Mouse (Mus musculus) intestine, embryonic 15.5 days (tissue): ENCODE results near the gene Cadps. TPM values are rescaled to one million over a fixed set of nuclear protein-coding genes. Genes with fewer than 3 reads are reported as not detected.

Experiments used
- ATAC-seq: fragments of 200-750 bp; cut with Nextera tagmentation; 2 replicates; pipeline ENCODE4 v1.8.0; 2017; ENCODE audit warnings: moderate TSS enrichment, moderate library complexity
- H3K27ac ChIP-seq: fragments of 300-500 bp; sonication (generic); 2 replicates; pipeline ENCODE4 v1.5.1; 2015; ENCODE audit warnings: mild to moderate bottlenecking, inconsistent platforms
- H3K27me3 ChIP-seq: fragments of 300-500 bp; sonication (generic); replicated peaks from 2 replicates; pipeline ENCODE4 v1.6.1; 2015; ENCODE audit warnings: inconsistent platforms
- H3K36me3 ChIP-seq: fragments of 300-500 bp; sonication (generic); 2 replicates; pipeline ENCODE4 v1.6.1; 2015; ENCODE audit warnings: inconsistent platforms
- H3K4me1 ChIP-seq: fragments of 300-500 bp; sonication (generic); replicated peaks from 2 replicates; pipeline ENCODE4 v1.6.1; 2015; ENCODE audit warnings: inconsistent platforms
- H3K4me2 ChIP-seq: fragments of 300-500 bp; sonication (generic); replicated peaks from 2 replicates; pipeline ENCODE4 v1.6.1; 2015; ENCODE audit warnings: mild to moderate bottlenecking, inconsistent platforms
- H3K4me3 ChIP-seq: fragments of 300-500 bp; sonication (generic); replicated peaks from 2 replicates; pipeline ENCODE4 v1.5.1; 2015; ENCODE audit warnings: inconsistent platforms
- H3K9ac ChIP-seq: fragments of 300-500 bp; sonication (generic); 2 replicates; pipeline ENCODE4 v1.6.1; 2015; ENCODE audit warnings: inconsistent platforms
- H3K9me3 ChIP-seq: fragments of 300-500 bp; sonication (generic); 2 replicates; pipeline ENCODE4 v1.6.1; 2016; ENCODE audit warnings: inconsistent platforms
- WGBS: fragments of 180-500 bp; shearing (Covaris S2); methylation state at CpG from one replicate; pipeline ENCODE4 v1.1.7; 2015; 5-methylcytosine and 5-hydroxymethylcytosine counted together
- polyA plus RNA-seq: library from polyadenylated mRNA; unstranded; fragments of >200 nt; fragmentation: Nextera tagmentation; extraction: Ambion mirVana; gene quantifications from 2 replicates; pipeline ENCODE4 v1.2.1, GENCODE M21; 2015

Gene Cadps
- 2.5 and 2.9 TPM in 2 replicates for polyA plus RNA-seq

- ATAC-seq: peak; percentile 42
- peak within 1 kb of the TSS; percentile 48; the same call in 1 of the 2 replicates for H3K27ac ChIP-seq
- peak within 1 kb of the TSS; percentile 42 for H3K9ac ChIP-seq
Observed at GRCm38 (mm10) chr14:12822491-12823219, at the start of gene Cadps. TSS of gene Cadps (minus strand) at chr14:12823079.

GRCm38 (mm10) chr14:12869605-12870004 is 46.7 kb upstream of the Cadps start:
- Histone ChIP-seq H3K4me1 (no peaks in the 10 kb centered on the region), H3K4me2 (no peak overlapping the region), H3K27me3 (no peaks in the 10 kb centered on the region), H3K27ac (no peak overlapping the region), H3K9me3 (no peaks in the 10 kb centered on the region), H3K9ac (no peak overlapping the region), H3K36me3 (no peaks in the 10 kb centered on the region), H3K4me3 (no peak overlapping the region)
- WGBS: 84% methylated on average over 1 of the region's 1 CpGs
- ATAC-seq: no peak

More at GRCm38 (mm10) chr14:12822491-12823219, at the start of gene Cadps:
- WGBS: under 1% methylated on average over 65 of the region's 71 CpGs
- H3K36me3 ChIP-seq: no peaks in the 10 kb centered on the region
- peak within 1 kb of the TSS; percentile 97 for H3K4me2 ChIP-seq
- H3K9me3 ChIP-seq: no peaks in the 10 kb centered on the region
- H3K27me3 ChIP-seq: peaks cover 18% of the 10 kb centered on the region
- peaks cover 15% of the 10 kb centered on the region for H3K4me1 ChIP-seq
- H3K4me3 ChIP-seq: peak within 1 kb of the TSS; percentile 53

DNA sequence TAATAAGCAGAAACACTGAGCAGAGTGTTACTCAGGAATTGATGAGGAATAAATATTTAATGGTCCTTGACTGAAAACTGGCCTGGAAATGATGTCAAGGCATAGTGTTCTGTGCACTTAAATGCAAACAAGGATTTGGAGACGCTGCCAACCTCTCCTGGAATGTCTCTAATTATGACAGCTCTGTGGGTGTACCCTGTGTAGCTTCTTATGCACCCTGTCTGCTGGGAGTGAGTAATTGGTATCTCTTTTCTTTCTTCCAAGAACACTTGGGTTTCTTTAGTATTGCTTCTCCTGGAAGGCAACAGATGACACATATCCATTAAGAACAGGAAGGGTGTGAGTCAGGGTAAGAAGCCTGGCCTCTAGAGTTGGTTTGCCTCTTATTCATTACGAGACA is 42.4 kb upstream of the Cadps start:
- 53% methylated on average over 2 of the region's 2 CpGs for WGBS
- no peak for ATAC-seq
- H3K9ac ChIP-seq: no peak overlapping the region

DNA sequence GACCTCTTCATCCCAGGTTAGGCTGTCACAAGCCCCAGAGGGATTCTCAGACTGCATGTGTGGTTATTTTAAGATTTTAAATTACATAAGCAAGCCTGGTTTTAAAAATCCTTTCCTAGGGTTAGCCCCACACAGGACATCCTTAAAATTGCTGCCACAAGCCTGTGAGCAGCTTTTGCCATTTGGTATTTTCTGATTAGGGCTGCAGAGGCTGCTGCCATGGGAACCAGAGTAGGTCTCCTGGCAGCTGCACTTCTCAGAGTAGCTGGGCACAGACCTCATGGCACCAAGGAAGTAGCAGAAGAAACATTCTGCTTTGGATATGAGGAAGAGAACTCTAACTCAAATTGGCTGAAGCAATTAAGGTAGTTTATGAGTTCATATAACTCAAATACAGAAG is 21.0 kb upstream of the Cadps start:
- Histone ChIP-seq H3K4me1 (no peaks in the 10 kb centered on the region), H3K27me3 (no peaks in the 10 kb centered on the region), H3K27ac (no peak overlapping the region), H3K4me2 (no peak overlapping the region), H3K9me3 (no peaks in the 10 kb centered on the region), H3K36me3 (no peaks in the 10 kb centered on the region), H3K4me3 (no peak overlapping the region), H3K9ac (no peak overlapping the region)
- no peak for ATAC-seq

More for the DNA sequence above, 42.4 kb upstream of the Cadps start:
- no peaks in the 10 kb centered on the region for H3K36me3 ChIP-seq
- H3K4me1 ChIP-seq: no peaks in the 10 kb centered on the region
- H3K9me3 ChIP-seq: no peaks in the 10 kb centered on the region
- no peak overlapping the region for H3K4me2 ChIP-seq
- H3K27ac ChIP-seq: no peak overlapping the region
- H3K4me3 ChIP-seq: no peak overlapping the region
- no peaks in the 10 kb centered on the region for H3K27me3 ChIP-seq

DNA sequence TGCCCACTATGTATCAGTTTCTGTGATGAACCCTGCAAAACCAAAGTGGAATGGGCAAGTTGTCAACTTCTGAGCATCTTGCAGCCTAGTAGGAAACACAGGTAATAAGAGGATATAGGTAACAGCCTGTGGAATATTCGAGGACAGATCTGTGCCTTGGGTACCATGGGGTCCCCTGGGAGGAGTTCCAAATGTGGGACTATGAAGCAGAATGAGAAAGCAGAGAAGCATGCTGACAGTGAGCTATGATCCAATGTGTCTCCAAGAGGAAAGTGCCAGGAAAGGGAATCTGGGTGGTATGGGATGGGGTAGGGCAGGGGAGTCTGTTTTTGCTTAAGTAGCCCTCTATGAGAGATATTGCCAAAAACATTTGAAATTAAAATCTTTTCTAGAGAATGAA is 16.6 kb upstream of the Cadps start:
- Histone ChIP-seq H3K36me3 (no peaks in the 10 kb centered on the region), H3K4me2 (no peak overlapping the region), H3K4me3 (no peak overlapping the region), H3K4me1 (no peaks in the 10 kb centered on the region), H3K9me3 (no peaks in the 10 kb centered on the region), H3K27ac (no peak overlapping the region), H3K9ac (no peak overlapping the region), H3K27me3 (no peaks in the 10 kb centered on the region)
- WGBS: 60% methylated on average over 1 of the region's 1 CpGs
- ATAC-seq: no peak

DNA sequence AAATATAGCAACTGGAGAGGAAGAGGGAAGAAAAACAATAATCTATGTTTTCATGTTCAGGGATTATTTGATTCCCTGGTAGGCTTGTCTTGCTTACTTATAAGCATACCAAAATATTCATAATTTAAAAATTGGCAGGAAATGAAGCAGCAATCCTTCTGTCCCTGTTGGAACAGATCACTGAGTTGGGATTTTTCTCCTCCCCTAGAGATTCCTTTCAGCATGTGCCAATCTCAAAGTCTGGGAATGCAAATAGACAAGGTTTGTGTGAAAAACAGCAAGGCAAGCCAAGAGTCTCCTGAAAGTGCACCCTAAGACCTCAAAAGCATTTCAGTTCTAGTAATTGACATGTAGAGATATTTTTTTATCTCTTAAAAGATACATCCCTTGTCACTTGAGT is 16.1 kb upstream of the Cadps start:
- Histone ChIP-seq H3K4me3 (no peak overlapping the region), H3K36me3 (no peaks in the 10 kb centered on the region), H3K27ac (no peak overlapping the region), H3K27me3 (no peaks in the 10 kb centered on the region), H3K9ac (no peak overlapping the region), H3K9me3 (no peaks in the 10 kb centered on the region), H3K4me2 (no peak overlapping the region), H3K4me1 (no peaks in the 10 kb centered on the region)
- no peak for ATAC-seq

- Histone ChIP-seq H3K4me1 (no peaks in the 10 kb centered on the region), H3K9me3 (no peaks in the 10 kb centered on the region), H3K27me3 (no peaks in the 10 kb centered on the region), H3K4me2 (no peak overlapping the region), H3K4me3 (no peak overlapping the region), H3K36me3 (no peaks in the 10 kb centered on the region), H3K9ac (no peak overlapping the region), H3K27ac (no peak overlapping the region)
- ATAC-seq: no peak
Observed at GRCm38 (mm10) chr14:12838323-12838722, 15.4 kb upstream of the Cadps start.

- H3K4me3 ChIP-seq: no peak overlapping the region
- no peak overlapping the region for H3K27ac ChIP-seq
- ATAC-seq: no peak
- no peaks in the 10 kb centered on the region for H3K27me3 ChIP-seq
- no peaks in the 10 kb centered on the region for H3K4me1 ChIP-seq
- no peaks in the 10 kb centered on the region for H3K9me3 ChIP-seq
- 41% methylated on average over 1 of the region's 1 CpGs for WGBS
- H3K9ac ChIP-seq: no peak overlapping the region
- no peaks in the 10 kb centered on the region for H3K36me3 ChIP-seq
- H3K4me2 ChIP-seq: no peak overlapping the region
Observed at GRCm38 (mm10) chr14:12837902-12838301, 15.0 kb upstream of the Cadps start.

GRCm38 (mm10) chr14:12823781-12824180 is 902 bp upstream of the Cadps start:
- Histone ChIP-seq H3K4me2 (no peak overlapping the region), H3K9me3 (no peaks in the 10 kb centered on the region), H3K27ac (no peak overlapping the region), H3K4me3 (no peak overlapping the region), H3K36me3 (no peaks in the 10 kb centered on the region), H3K27me3 (peaks cover 18% of the 10 kb centered on the region), H3K9ac (no peak overlapping the region), H3K4me1 (peaks cover 15% of the 10 kb centered on the region)
- no peak for ATAC-seq
- 11% methylated on average over 6 of the region's 6 CpGs for WGBS

DNA sequence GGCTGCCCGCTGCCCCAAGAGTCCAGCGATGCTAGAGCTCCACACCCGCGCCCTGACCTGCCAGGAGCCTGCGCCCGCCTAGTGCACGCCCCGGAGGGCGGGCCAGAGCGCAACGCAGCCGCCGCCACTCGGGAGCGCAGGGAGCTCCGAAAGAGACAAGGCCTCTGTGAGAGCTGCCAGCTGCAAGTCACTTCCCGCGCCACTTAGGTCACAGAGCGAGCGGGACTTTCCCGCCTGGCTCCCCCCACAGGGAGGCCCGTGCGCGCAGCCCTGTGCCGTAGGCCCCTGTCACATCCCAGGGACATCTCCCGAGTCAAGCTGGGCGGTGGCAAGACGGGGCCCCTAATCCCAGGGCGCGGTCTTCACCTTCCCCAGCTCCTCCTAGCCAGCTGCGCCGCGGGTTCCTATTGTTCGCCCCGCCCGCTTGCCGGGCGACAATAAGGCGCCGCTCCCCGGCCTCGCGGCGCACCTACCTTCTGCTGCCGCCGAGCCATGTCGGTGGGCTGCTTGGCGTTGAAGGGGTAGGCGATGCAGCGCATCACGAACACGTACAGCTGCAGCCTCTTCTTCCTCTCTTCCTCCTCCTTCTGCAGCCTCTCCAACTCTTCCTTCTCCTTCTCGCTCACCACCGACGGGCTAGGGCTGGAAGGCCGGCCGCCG is 918 bp downstream of the Cadps start:
- Histone ChIP-seq H3K4me3 (peak overlapping the region; percentile 53), H3K4me1 (peaks cover 15% of the 10 kb centered on the region), H3K27ac (peak overlapping the region; percentile 48; the same call in 1 of the 2 replicates), H3K27me3 (peaks cover 18% of the 10 kb centered on the region), H3K9me3 (no peaks in the 10 kb centered on the region), H3K36me3 (no peaks in the 10 kb centered on the region), H3K4me2 (peak overlapping the region; percentile 97), H3K9ac (peak overlapping the region; percentile 42)
- WGBS: under 1% methylated on average over 58 of the region's 58 CpGs
- ATAC-seq: peak; percentile 90

DNA sequence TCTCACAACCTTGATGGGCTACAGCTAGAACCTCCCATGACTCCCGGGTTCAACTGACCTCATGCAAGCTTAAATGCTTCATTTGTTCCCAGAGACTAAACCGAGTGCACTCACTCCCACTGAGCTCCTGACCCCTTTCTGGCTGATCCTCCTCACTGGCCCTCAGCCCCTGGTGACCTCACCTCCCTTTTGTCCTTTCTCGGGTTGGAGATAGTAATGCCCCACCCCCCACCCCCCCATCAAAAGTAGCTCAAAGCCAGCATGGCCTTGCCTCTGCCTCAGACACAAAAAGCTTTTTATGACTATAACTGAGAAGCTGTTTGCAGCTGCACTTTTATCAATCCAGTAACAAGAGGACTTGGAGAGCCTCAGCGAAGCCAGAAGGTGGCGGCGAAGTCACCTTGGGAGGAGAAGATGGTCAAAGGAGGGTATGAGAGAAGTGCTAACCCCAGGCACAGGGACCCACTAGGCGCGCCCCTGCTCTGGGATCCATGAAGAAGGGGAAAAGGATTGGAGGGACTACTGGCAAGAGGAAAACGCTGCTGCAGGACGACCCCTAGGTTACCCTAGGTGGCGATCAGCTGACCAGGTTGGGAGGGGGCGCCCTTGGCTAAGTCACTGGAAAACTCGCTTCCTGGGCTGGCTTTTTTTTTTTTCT is 1.6 kb downstream of the Cadps start:
- WGBS: under 1% methylated on average over 13 of the region's 13 CpGs
- H3K9ac ChIP-seq: no peak overlapping the region

GRCm38 (mm10) chr14:12820149-12820548 is 2.7 kb downstream of the Cadps start:
- Histone ChIP-seq H3K4me1 (peaks cover 15% of the 10 kb centered on the region), H3K9ac (no peak overlapping the region), H3K27me3 (peaks cover 18% of the 10 kb centered on the region), H3K27ac (no peak overlapping the region), H3K4me2 (no peak overlapping the region), H3K36me3 (no peaks in the 10 kb centered on the region), H3K9me3 (no peaks in the 10 kb centered on the region), H3K4me3 (no peak overlapping the region)
- ATAC-seq: no peak
- WGBS: 68% methylated on average over 1 of the region's 1 CpGs

More for the DNA sequence above, 1.6 kb downstream of the Cadps start:
- Histone ChIP-seq H3K27ac (0 out of 2 replicates have a peak overlapping the region, but pooled peaks have one; percentile 48), H3K9me3 (no peaks in the 10 kb centered on the region), H3K4me1 (peaks cover 15% of the 10 kb centered on the region), H3K4me2 (peak overlapping the region; percentile 97), H3K36me3 (no peaks in the 10 kb centered on the region), H3K4me3 (peak overlapping the region; percentile 53), H3K27me3 (peaks cover 18% of the 10 kb centered on the region)
- ATAC-seq: peak; percentile 34; the same call in 1 of the 2 replicates
